Mouse (Mus musculus): ENCODE results near the gene Add2.

GRCm38 (mm10) chr6:86078361-86079010 is 50.0 kb downstream of the Add2 start:
- no peak for TF ChIP-seq GATA1 (IDR thresholded peaks at IDR 0.05; ENCODE audit: borderline replicate concordance, low read length)
- TF ChIP-seq FLI1 (IDR thresholded peaks at IDR 0.05; ENCODE audit: low read length), result no peak
